Mouse (Mus musculus) thymus, postnatal 25 days (tissue): ENCODE measurements around the gene Ssbp1.

Experiments used
- DNase-seq: peaks from one replicate; pipeline ENCODE4 v3.0.0; 2022

Gene Ssbp1

GRCm38 (mm10) chr6:40470916-40471719, at the start of gene Ssbp1:
Ssbp1 (plus strand) TSS chr6:40471352.
- DNase-seq: peak; percentile 93

- DNase-seq: no peak
Measured at GRCm38 (mm10) chr6:40423013-40423412, 48.1 kb upstream of the Ssbp1 start.

- DNase-seq: peak; percentile 62
Measured at GRCm38 (mm10) chr6:40423774-40424173, 47.4 kb upstream of the Ssbp1 start.

GRCm38 (mm10) chr6:40427441-40427840, 43.7 kb upstream of the Ssbp1 start:
- no peak for DNase-seq

GRCm38 (mm10) chr6:40428696-40429095, 42.5 kb upstream of the Ssbp1 start:
- no peak for DNase-seq

- no peak for DNase-seq
Measured at GRCm38 (mm10) chr6:40429521-40429931, 41.6 kb upstream of the Ssbp1 start.

- DNase-seq: no peak
Measured at GRCm38 (mm10) chr6:40430251-40430650, 40.9 kb upstream of the Ssbp1 start.

- no peak for DNase-seq
Measured at GRCm38 (mm10) chr6:40430878-40431277, 40.3 kb upstream of the Ssbp1 start.

GRCm38 (mm10) chr6:40431356-40431755, 39.8 kb upstream of the Ssbp1 start:
- DNase-seq: no peak

- DNase-seq: no peak
Measured at GRCm38 (mm10) chr6:40431812-40432211, 39.3 kb upstream of the Ssbp1 start.

GRCm38 (mm10) chr6:40432346-40433275, 38.5 kb upstream of the Ssbp1 start:
- no peak for DNase-seq

- DNase-seq: no peak
Measured at GRCm38 (mm10) chr6:40434697-40435096, 36.5 kb upstream of the Ssbp1 start.

- peak; percentile 71 for DNase-seq
Measured at GRCm38 (mm10) chr6:40435151-40436046, 35.8 kb upstream of the Ssbp1 start.

GRCm38 (mm10) chr6:40436047-40436483, 35.1 kb upstream of the Ssbp1 start, which contains the start of gene E330009J07Rik:
E330009J07Rik (minus strand) TSS chr6:40436135.
- DNase-seq: peak; percentile 86

- no peak for DNase-seq
Measured at GRCm38 (mm10) chr6:40438936-40439335, 32.2 kb upstream of the Ssbp1 start, which contains the start of gene Wee2. Wee2 (plus strand) TSS chr6:40439088.

GRCm38 (mm10) chr6:40439731-40440130, 31.4 kb upstream of the Ssbp1 start:
- DNase-seq: peak; percentile 45

- no peak for DNase-seq
Measured at GRCm38 (mm10) chr6:40441276-40441675, 29.9 kb upstream of the Ssbp1 start.

GRCm38 (mm10) chr6:40441755-40442154, 29.4 kb upstream of the Ssbp1 start:
- DNase-seq: peak; percentile 20

GRCm38 (mm10) chr6:40443281-40443928, 27.7 kb upstream of the Ssbp1 start:
- no peak for DNase-seq

GRCm38 (mm10) chr6:40448626-40449025, 22.5 kb upstream of the Ssbp1 start:
- DNase-seq: no peak

GRCm38 (mm10) chr6:40454436-40455041, 16.6 kb upstream of the Ssbp1 start:
- DNase-seq: no peak
